Mouse (Mus musculus): ENCODE measurements at regions not wholly inside any gene's neighbourhood (a gene's known extent, or its start where the extent isn't known, plus 50 kb on each side); places are given as distances from the start of the nearest gene placed in this dataset.
A peak's percentile ranks its signal among the peaks of the same experiment; 100 is the strongest.

DNA sequence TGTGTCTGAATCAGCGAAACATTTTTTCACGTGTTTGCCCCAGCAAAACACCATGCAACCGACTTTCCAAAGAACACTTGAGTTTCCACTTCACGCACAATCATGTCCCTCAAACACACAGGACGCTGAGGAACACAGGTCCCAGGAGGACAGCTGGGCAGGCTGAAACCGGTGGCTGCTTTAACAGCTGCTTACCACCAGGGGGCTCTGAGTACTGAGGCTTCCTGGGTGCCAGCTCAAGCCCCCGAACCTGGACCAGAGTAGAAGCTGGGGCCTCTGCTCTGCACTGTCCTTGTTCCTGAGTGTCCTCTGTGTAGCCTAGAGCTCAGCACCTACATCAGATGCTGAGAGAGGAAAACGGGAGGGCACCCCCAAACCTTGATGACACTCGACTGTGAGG, 81.5 kb upstream of the Actrt2 start:
- TF ChIP-seq CHD2 (IDR thresholded peaks at IDR 0.05; ENCODE audit: low read length), result no peak
- no peak for TF ChIP-seq ZNF384 (IDR thresholded peaks at IDR 0.05; ENCODE audit: low read depth, low read length)
- peak; percentile 31 to 39; a peak in 3 of 4 replicates for TF ChIP-seq CTCF (conservative IDR thresholded peaks at IDR 0.05 in 1 of 2, IDR thresholded peaks at IDR 0.05 in 1 of 2; ENCODE audit: low read depth in 2 of 2, low read length in 2 of 2)
- no peak for TF ChIP-seq USF1 (IDR thresholded peaks at IDR 0.05; ENCODE audit: low read depth, low read length)
- no peak for TF ChIP-seq RCOR1 (conservative IDR thresholded peaks at IDR 0.05; ENCODE audit: low read depth, low read length)
- TF ChIP-seq SMC3 (IDR thresholded peaks at IDR 0.05; ENCODE audit: low read depth, low read length), result peak; percentile 16; the same call in 1 of the 2 replicates
- TF ChIP-seq HCFC1 (IDR thresholded peaks at IDR 0.05; ENCODE audit: low read depth, low read length), result no peak
- TF ChIP-seq ZKSCAN1 (IDR thresholded peaks at IDR 0.05; ENCODE audit: borderline replicate concordance, low read depth, low read length), result no peak
- TF ChIP-seq ETS1 (conservative IDR thresholded peaks at IDR 0.05; ENCODE audit: low read depth, low read length), result no peak
- no peak for TF ChIP-seq PAX5 (IDR thresholded peaks at IDR 0.05; ENCODE audit: low read length)
- TF ChIP-seq JUN (IDR thresholded peaks at IDR 0.05; ENCODE audit: insufficient read depth, low read depth, low read length), result no peak
- peak; percentile 0; the same call in 1 of the 2 replicates for TF ChIP-seq RAD21 (IDR thresholded peaks at IDR 0.05; ENCODE audit: low read depth, low read length)
- Histone ChIP-seq H3K27ac (ENCODE audit: insufficient read depth, low read depth) (no peak overlapping the region), H3K4me2 (ENCODE audit: insufficient read depth, low read depth, poor library complexity, severe bottlenecking) (no peak overlapping the region), H3K9me3 (replicated peaks; ENCODE audit: low read length) (peaks cover 9% of the 10 kb centered on the region), H3K4me1 (ENCODE audit: control insufficient read depth in 1 of 2, insufficient read depth in 2 of 2) (no peaks in the 10 kb centered on the region), H3K27me3 (replicated peaks) (peaks cover 53% of the 10 kb centered on the region), H3K79me2 (replicated peaks; ENCODE audit: control insufficient read depth, extremely low read depth, insufficient read depth, poor library complexity, severe bottlenecking) (no peaks in the 10 kb centered on the region), H3K9ac (ENCODE audit: insufficient read depth, low read depth) (no peak overlapping the region), H3K36me3 (replicated peaks in 1 of 2; ENCODE audit: control insufficient read depth in 1 of 2, insufficient read depth in 1 of 2, low read length in 1 of 2) (no peaks in the 10 kb centered on the region), H3K4me3 (replicated peaks in 1 of 3; ENCODE audit: low read depth in 2 of 3, low read length in 2 of 3, poor library complexity in 1 of 3) (no peak overlapping the region)
- in situ Hi-C loops (cut with MboI; ENCODE audit: low pct_ligation_motif_present, low pct_unique_long_range_greater_than_20kb, low sequenced_read_pairs) (no loop called here), dilution Hi-C loops (cut with MboI; ENCODE audit: extremely low pct_ligation_motif_present, extremely low pct_unique_long_range_greater_than_20kb, low sequenced_read_pairs) (no loop called here)
- peak; percentile 13 for DNase-seq (ENCODE audit: extremely low read depth)

GRCm38 (mm10) chr4:154749996-154750395, 82.3 kb upstream of the Actrt2 start:
- in situ Hi-C loops (cut with MboI; ENCODE audit: low pct_ligation_motif_present, low pct_unique_long_range_greater_than_20kb, low sequenced_read_pairs) (loop anchor here (10.0 kb wide), 1 partner anchor 75 kb away; no protein-coding TSS in a partner anchor), dilution Hi-C loops (cut with MboI; ENCODE audit: extremely low pct_ligation_motif_present, extremely low pct_unique_long_range_greater_than_20kb, low sequenced_read_pairs) (no loop called here)
- DNase-seq (ENCODE audit: extremely low read depth), result no peak
- Histone ChIP-seq H3K36me3 (replicated peaks in 1 of 2; ENCODE audit: control insufficient read depth in 1 of 2, insufficient read depth in 1 of 2, low read length in 1 of 2) (no peaks in the 10 kb centered on the region), H3K27ac (ENCODE audit: insufficient read depth, low read depth) (no peak overlapping the region), H3K4me1 (ENCODE audit: control insufficient read depth in 1 of 2, insufficient read depth in 2 of 2) (no peaks in the 10 kb centered on the region), H3K27me3 (replicated peaks) (peaks cover 61% of the 10 kb centered on the region), H3K4me3 (replicated peaks in 1 of 3; ENCODE audit: low read depth in 2 of 3, low read length in 2 of 3, poor library complexity in 1 of 3) (no peak overlapping the region), H3K9ac (ENCODE audit: insufficient read depth, low read depth) (no peak overlapping the region), H3K79me2 (replicated peaks; ENCODE audit: control insufficient read depth, extremely low read depth, insufficient read depth, poor library complexity, severe bottlenecking) (no peaks in the 10 kb centered on the region), H3K9me3 (replicated peaks; ENCODE audit: low read length) (peaks cover 3% of the 10 kb centered on the region), H3K4me2 (ENCODE audit: insufficient read depth, low read depth, poor library complexity, severe bottlenecking) (no peak overlapping the region)
- no peak for TF ChIP-seq CHD2 (IDR thresholded peaks at IDR 0.05; ENCODE audit: low read length)
- no peak for TF ChIP-seq TBP (conservative IDR thresholded peaks at IDR 0.05; ENCODE audit: low read depth, low read length)
- no peak for TF ChIP-seq IRF4 (IDR thresholded peaks at IDR 0.05; ENCODE audit: low read depth, low read length)
- TF ChIP-seq HCFC1 (IDR thresholded peaks at IDR 0.05; ENCODE audit: low read depth, low read length), result no peak
- TF ChIP-seq USF1 (IDR thresholded peaks at IDR 0.05; ENCODE audit: low read depth, low read length), result no peak
- no peak for TF ChIP-seq RAD21 (IDR thresholded peaks at IDR 0.05; ENCODE audit: low read depth, low read length)
- TF ChIP-seq JUND (conservative IDR thresholded peaks at IDR 0.05; ENCODE audit: low read depth, low read length), result no peak
- no peak for TF ChIP-seq NELFE (IDR thresholded peaks at IDR 0.05; ENCODE audit: low read depth, low read length)
- TF ChIP-seq KAT2A (IDR thresholded peaks at IDR 0.05; ENCODE audit: insufficient replicate concordance, low read length), result no peak
- no peak for TF ChIP-seq ZKSCAN1 (IDR thresholded peaks at IDR 0.05; ENCODE audit: borderline replicate concordance, low read depth, low read length)
- no peak for TF ChIP-seq MYC (IDR thresholded peaks at IDR 0.05; ENCODE audit: low read depth, low read length)
- no peak for TF ChIP-seq ZMIZ1 (IDR thresholded peaks at IDR 0.05; ENCODE audit: low read depth, low read length)
- no peak for TF ChIP-seq EP300 (IDR thresholded peaks at IDR 0.05; ENCODE audit: low read length)
- TF ChIP-seq MEF2A (IDR thresholded peaks at IDR 0.05; ENCODE audit: borderline replicate concordance, low read depth, low read length), result no peak
- no peak for TF ChIP-seq JUN (IDR thresholded peaks at IDR 0.05; ENCODE audit: insufficient read depth, low read depth, low read length)
- no peak for TF ChIP-seq BHLHE40 (IDR thresholded peaks at IDR 0.05; ENCODE audit: low read depth, low read length)
